Mouse (Mus musculus) E14TG2a.4 (cell line): Measurements from ENCODE around the gene Pfdn4.

Source experiments
- H3K27me3 ChIP-seq: 2 replicates; pipeline ENCODE4 v1.6.1; 2014; ENCODE audit warnings: low read length, control low read depth; ENCODE audit not compliant: insufficient read depth
- H3K36me3 ChIP-seq: 2 replicates; pipeline ENCODE4 v1.6.1; 2014; ENCODE audit warnings: low read length, control low read depth; ENCODE audit not compliant: insufficient read depth
- H3K4me1 ChIP-seq: replicated peaks from 2 replicates; pipeline ENCODE4 v1.6.1; 2014; ENCODE audit warnings: low read depth, low read length, control low read depth
- H3K4me3 ChIP-seq: replicated peaks from 2 replicates; pipeline ENCODE4 v1.5.1; 2014; ENCODE audit warnings: mild to moderate bottlenecking, low read length
- H3K9me3 ChIP-seq: 2 replicates; pipeline ENCODE4 v1.6.1; 2014; ENCODE audit warnings: low read length, control low read depth
- CTCF ChIP-seq: conservative IDR thresholded peaks from 2 replicates; pipeline ENCODE4 v1.5.1; 2014; ENCODE audit warnings: low read length
- NANOG ChIP-seq: IDR thresholded peaks from 2 replicates; pipeline ENCODE4 v1.6.1; 2014; ENCODE audit warnings: borderline replicate concordance, low read length, mixed read lengths
- POU5F1 ChIP-seq: IDR thresholded peaks from 2 replicates; pipeline ENCODE4 v1.6.1; 2014; ENCODE audit warnings: low read length, borderline replicate concordance

Pfdn4 gene

GRCm38 (mm10) chr2:170547526-170547925, 51.3 kb downstream of the Pfdn4 start:
- H3K9me3 ChIP-seq: no peaks in the 10 kb centered on the region
- no peak for TF ChIP-seq CTCF
- no peak for TF ChIP-seq NANOG
- TF ChIP-seq POU5F1: no peak
- peaks cover 5% of the 10 kb centered on the region for H3K27me3 ChIP-seq
- no peak overlapping the region for H3K4me3 ChIP-seq
- no peaks in the 10 kb centered on the region for H3K36me3 ChIP-seq
- peaks cover 52% of the 10 kb centered on the region for H3K4me1 ChIP-seq

DNA sequence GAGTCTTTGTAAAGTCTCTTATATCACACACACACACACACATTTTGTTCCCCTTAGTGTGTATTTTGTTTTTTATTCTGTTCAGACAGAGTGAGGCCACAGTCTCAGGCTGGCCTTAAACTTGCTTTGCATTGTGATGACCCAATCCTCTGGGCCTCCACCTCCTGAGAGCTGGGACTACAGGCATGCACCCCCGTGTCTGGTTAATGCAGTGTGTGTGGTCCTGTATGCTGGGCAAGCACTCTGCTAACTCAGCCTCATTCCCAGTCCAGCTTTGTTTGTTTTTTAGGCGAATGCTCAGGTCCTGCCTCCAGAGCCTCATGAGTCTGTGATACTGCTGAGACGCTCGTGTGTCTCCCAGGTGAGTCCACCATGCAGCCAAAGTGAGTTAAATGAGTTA, 51.8 kb downstream of the Pfdn4 start:
- Histone ChIP-seq H3K9me3 (no peaks in the 10 kb centered on the region), H3K4me3 (no peak overlapping the region), H3K4me1 (peaks cover 57% of the 10 kb centered on the region), H3K27me3 (peaks cover 5% of the 10 kb centered on the region; the same call in 1 of the 2 replicates), H3K36me3 (no peaks in the 10 kb centered on the region)
- TF ChIP-seq POU5F1 (no peak), CTCF (no peak), NANOG (no peak)

GRCm38 (mm10) chr2:170549146-170549545, 52.9 kb downstream of the Pfdn4 start:
- H3K4me1 ChIP-seq: peaks cover 68% of the 10 kb centered on the region
- peaks cover 2% of the 10 kb centered on the region; the same call in 1 of the 2 replicates for H3K27me3 ChIP-seq
- H3K4me3 ChIP-seq: no peak overlapping the region
- TF ChIP-seq POU5F1 (no peak), NANOG (no peak)
- H3K9me3 ChIP-seq: no peaks in the 10 kb centered on the region
- no peaks in the 10 kb centered on the region for H3K36me3 ChIP-seq

GRCm38 (mm10) chr2:170550240-170550639, 54.0 kb downstream of the Pfdn4 start:
- H3K36me3 ChIP-seq: no peaks in the 10 kb centered on the region
- no peaks in the 10 kb centered on the region for H3K9me3 ChIP-seq
- peaks cover 77% of the 10 kb centered on the region for H3K4me1 ChIP-seq
- TF ChIP-seq NANOG (no peak), POU5F1 (no peak), CTCF (no peak)
- H3K4me3 ChIP-seq: no peak overlapping the region
- no peaks in the 10 kb centered on the region for H3K27me3 ChIP-seq

DNA sequence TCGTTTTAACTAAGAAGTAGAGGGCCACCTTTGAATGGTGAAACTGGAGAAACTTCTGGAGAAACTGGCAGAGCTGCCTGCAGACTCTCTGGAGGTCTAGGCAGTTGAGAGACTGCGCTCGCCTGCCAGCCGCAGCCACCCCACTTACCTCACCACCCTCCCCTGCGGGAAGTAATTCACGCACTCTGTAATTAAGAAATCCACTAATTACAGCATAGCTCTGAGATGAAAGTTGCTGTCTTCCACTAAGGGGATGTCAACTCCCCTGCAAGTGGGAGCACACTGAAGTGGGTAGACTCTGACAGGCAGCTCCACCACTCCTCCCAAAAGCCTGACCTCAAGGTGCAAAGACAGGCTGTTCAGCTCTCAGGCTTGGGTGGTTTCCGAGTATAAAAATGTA, 55.9 kb downstream of the Pfdn4 start:
- H3K27me3 ChIP-seq: peaks cover 7% of the 10 kb centered on the region; the same call in 1 of the 2 replicates
- no peaks in the 10 kb centered on the region for H3K36me3 ChIP-seq
- no peaks in the 10 kb centered on the region for H3K9me3 ChIP-seq
- TF ChIP-seq NANOG: no peak
- no peak for TF ChIP-seq POU5F1
- TF ChIP-seq CTCF: no peak
- H3K4me3 ChIP-seq: no peak overlapping the region
- peaks cover 85% of the 10 kb centered on the region for H3K4me1 ChIP-seq

GRCm38 (mm10) chr2:170563956-170564855, 68.0 kb downstream of the Pfdn4 start:
- TF ChIP-seq POU5F1: no peak
- TF ChIP-seq NANOG: no peak
- TF ChIP-seq CTCF: no peak
- Histone ChIP-seq H3K4me3 (no peak overlapping the region), H3K36me3 (no peaks in the 10 kb centered on the region), H3K4me1 (no peaks in the 10 kb centered on the region), H3K9me3 (no peaks in the 10 kb centered on the region), H3K27me3 (no peaks in the 10 kb centered on the region)

- Histone ChIP-seq H3K9me3 (no peaks in the 10 kb centered on the region), H3K27me3 (no peaks in the 10 kb centered on the region), H3K4me1 (no peaks in the 10 kb centered on the region), H3K36me3 (no peaks in the 10 kb centered on the region), H3K4me3 (no peak overlapping the region)
- TF ChIP-seq NANOG (no peak), POU5F1 (no peak), CTCF (no peak)
These were observed 68.8 kb downstream of the Pfdn4 start for GRCm38 (mm10) chr2:170564995-170565394.
